Mouse (Mus musculus) gastrocnemius, adult 2 months (tissue): Measurements from ENCODE around the gene Eef1a1. TPM values are rescaled to one million over a fixed set of nuclear protein-coding genes. Genes with fewer than 3 reads are reported as not detected.

ENCODE experiments used
- DNase-seq: peaks from one replicate; pipeline ENCODE4 v3.0.0; 2022
- H3K27ac ChIP-seq: fragments of 200-600 bp; 2 replicates; pipeline ENCODE4 v1.8.1; 2022; ENCODE audit warnings: mild to moderate bottlenecking
- H3K4me3 ChIP-seq: fragments of 200-600 bp; 2 replicates; pipeline ENCODE4 v1.8.1; 2022; ENCODE audit warnings: mild to moderate bottlenecking, moderate library complexity
- CTCF ChIP-seq: fragments of 200-600 bp; IDR thresholded peaks from 2 replicates; pipeline ENCODE4 v1.8.1; 2022; ENCODE audit warnings: antibody characterized with exemption, mild to moderate bottlenecking, moderate library complexity
- intact Hi-C: fragments of 180-260 bp; cut with DNase I; formaldehyde crosslinking; loops from one replicate; pipeline ENCODE4 v1.15.1; 2025
- total RNA-seq, 2 experiments: library from RNA; stranded (reverse); gene quantifications; 2 replicates each; pipeline ENCODE4 v1.2.3; 2021

The Eef1a1 gene
- total RNA-seq, 2 experiments from 2014 or later: 390 to 557 TPM

DNA sequence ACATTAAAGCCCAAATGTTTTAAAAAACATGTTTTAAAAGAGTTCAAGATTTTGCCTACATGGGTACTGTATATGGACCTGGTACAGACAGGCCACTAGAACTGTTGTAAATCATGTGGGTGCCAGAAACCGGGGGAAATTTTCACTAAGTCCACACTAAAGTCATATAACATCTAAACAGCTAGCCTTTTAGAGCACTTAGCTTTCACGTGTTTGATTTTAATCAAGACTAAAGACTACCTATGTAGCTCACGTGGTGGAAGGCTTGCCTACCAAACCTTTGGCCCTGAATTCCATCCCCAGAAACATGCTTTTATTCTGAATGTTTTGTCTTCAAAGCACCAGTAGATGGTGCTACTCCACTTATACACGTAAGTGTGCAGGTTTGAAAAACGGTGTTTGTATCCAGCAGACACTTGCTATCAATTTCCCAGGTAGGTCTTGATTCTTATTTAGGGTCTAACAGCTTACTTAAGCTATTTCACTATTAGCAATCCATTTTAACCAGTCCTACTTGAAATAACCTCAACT, 11.9 kb downstream of the Eef1a1 start:
- TF ChIP-seq CTCF: peak; percentile 70
- H3K27ac ChIP-seq: no peak overlapping the region
- H3K4me3 ChIP-seq: no peak overlapping the region
- DNase-seq: no peak
- intact Hi-C loops: loop anchor here (2.0 kb wide), 2 partner anchors 50 to 76 kb away; no protein-coding TSS in a partner anchor

- no peak for DNase-seq
- H3K4me3 ChIP-seq: no peak overlapping the region
- H3K27ac ChIP-seq: no peak overlapping the region
- intact Hi-C loops: loop anchor here (2.0 kb wide), 2 partner anchors 50 to 76 kb away; no protein-coding TSS in a partner anchor
- no peak for TF ChIP-seq CTCF
Observed at GRCm38 (mm10) chr9:78476531-78477020, 12.4 kb downstream of the Eef1a1 start.

- intact Hi-C loops: loop anchor here (2.0 kb wide), 2 partner anchors 51 to 77 kb away; no protein-coding TSS in a partner anchor
- H3K27ac ChIP-seq: no peak overlapping the region
- no peak for DNase-seq
Observed at GRCm38 (mm10) chr9:78475873-78476272, 13.1 kb downstream of the Eef1a1 start.

DNA sequence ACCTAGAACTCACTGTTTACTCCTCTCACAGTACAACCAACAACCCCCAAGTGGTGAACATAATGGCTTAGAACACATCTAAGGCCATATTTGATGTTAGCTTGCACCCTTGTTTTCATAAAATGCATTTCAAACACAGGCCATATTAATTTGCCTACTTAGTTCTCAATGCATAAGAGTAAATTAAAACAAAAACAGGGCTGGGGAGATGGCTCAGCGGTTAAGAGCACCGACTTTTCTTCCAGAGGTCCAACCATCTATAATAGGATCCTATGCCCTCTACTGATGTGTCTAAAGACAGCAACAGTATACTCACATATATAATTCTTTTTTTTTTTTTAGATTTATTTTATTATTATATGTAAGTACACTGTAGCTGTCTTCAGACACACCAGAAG, 13.6 kb downstream of the Eef1a1 start:
- Histone ChIP-seq H3K27ac (no peak overlapping the region), H3K4me3 (no peak overlapping the region)
- TF ChIP-seq CTCF: no peak
- intact Hi-C loops: no loop called here
- DNase-seq: no peak

More at GRCm38 (mm10) chr9:78475873-78476272, 13.1 kb downstream of the Eef1a1 start:
- no peak overlapping the region for H3K4me3 ChIP-seq
- TF ChIP-seq CTCF: no peak

DNA sequence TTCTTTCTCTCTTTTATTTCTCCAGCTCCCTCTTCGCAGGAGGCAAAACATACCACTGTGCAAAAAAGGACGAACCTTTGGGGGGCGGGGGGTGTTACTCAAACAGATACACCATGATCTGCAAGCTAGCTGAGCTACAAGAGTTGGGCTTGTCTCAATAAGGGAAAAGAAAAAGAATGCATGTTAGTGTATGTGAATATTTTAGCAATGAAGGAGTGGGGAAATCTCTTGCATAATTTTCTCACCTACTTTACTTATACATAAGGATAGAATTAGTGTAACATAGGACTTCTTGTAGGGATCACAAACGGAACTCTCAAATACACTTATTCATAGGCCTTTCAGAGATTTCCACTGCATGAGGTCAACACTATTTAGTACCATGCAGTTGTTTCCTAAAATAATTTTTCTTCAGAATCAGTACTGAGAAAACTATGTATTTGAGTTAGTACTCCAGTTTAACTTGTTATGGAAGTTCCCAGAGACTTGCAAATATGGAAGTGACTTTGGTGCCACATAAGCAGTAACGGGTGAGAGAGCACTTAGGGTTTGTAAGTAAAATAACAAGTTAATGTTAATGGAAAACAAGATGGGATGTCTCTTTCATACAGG, 14.1 kb downstream of the Eef1a1 start:
- intact Hi-C loops: no loop called here
- Histone ChIP-seq H3K27ac (no peak overlapping the region), H3K4me3 (no peak overlapping the region)
- no peak for TF ChIP-seq CTCF
- DNase-seq: no peak

GRCm38 (mm10) chr9:78474270-78474669, 14.7 kb downstream of the Eef1a1 start:
- no peak for DNase-seq
- H3K4me3 ChIP-seq: no peak overlapping the region
- H3K27ac ChIP-seq: no peak overlapping the region
- TF ChIP-seq CTCF: no peak
- intact Hi-C loops: no loop called here

DNA sequence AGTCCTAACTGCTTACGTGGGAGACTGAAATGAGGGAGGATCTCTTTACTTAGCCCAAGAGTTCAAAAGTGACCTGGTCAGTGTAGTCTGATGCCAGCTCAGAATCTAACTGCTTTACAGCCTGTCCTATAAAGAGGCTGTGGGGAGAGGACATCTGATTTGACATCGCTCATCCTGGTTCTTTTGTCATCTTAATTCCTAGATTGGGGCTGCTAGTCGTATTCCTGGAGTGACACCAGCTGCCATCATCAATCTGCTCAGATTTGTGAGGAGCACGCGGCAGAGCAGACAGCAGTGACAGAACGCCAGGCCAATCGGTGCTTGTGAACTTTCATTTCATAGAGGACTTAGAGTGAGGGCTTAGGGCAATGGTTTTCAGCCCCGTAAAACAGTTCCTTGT, 15.4 kb downstream of the Eef1a1 start:
- no peak overlapping the region for H3K4me3 ChIP-seq
- DNase-seq: no peak
- H3K27ac ChIP-seq: no peak overlapping the region
- no peak for TF ChIP-seq CTCF
- intact Hi-C loops: no loop called here

- H3K4me3 ChIP-seq: no peak overlapping the region
- no peak for DNase-seq
- intact Hi-C loops: no loop called here
- TF ChIP-seq CTCF: no peak
- H3K27ac ChIP-seq: no peak overlapping the region
Observed at GRCm38 (mm10) chr9:78465725-78466124, 23.2 kb downstream of the Eef1a1 start.

DNA sequence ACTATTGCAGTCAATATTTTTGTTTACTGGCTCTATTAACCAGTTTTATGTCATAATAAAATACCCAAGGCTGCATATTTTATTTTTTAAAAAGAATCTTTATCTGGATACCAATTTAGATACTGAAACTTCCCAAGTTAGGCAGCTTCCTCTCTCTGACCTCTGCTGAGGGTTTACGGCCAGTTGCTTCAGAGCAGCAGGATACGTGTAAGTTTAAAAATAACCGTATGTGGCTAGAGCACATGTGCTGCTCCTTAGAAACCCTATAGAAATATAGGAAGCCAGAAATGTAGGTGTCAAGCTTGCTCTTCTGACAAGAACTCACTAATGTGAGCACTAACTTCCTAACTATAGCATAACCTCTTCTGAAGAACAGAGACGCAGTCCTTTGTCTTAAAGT, 25.6 kb downstream of the Eef1a1 start:
- intact Hi-C loops: no loop called here
- DNase-seq: no peak
- Histone ChIP-seq H3K27ac (no peak overlapping the region), H3K4me3 (no peak overlapping the region)
- no peak for TF ChIP-seq CTCF

DNA sequence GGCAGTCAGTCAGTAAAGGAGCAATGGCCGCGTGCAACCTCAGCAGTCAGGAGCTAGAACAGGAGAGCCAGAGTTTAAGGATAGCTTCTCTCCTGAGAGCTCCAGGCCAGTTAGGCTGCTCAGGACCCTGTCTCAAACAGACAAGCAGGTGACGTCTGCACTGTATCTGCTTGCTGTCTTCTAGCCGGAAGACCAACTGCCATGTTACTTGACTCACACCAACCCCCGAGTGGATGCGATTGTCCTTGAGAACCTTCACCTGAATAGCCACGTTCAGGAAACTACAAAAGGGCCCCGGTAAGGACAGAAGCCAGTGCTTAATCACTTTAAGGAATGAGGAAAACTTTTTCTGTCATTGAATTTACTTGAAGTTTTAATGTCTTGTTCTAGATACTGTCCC, 31.9 kb downstream of the Eef1a1 start:
- H3K27ac ChIP-seq: no peak overlapping the region
- no peak overlapping the region for H3K4me3 ChIP-seq
- no peak for DNase-seq
- TF ChIP-seq CTCF: no peak
- intact Hi-C loops: no loop called here

DNA sequence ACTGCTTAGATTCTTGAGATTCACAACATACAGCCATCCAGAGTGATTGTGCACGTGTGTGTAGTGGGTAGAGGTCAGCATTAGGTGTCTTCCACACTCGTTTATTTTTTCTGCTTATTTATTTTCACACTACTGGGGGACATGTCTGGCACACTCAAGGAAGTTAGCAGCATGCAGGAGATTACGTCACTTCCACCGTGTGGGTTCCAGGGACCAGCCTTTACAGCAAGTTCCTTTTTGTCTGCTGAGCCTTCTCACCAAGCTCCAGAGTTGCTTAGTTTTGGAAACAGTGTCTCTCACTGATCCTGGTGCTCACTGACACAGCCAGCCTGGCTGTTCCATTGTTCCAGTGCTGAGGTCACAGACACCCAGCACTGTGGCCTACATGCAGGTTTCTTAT, 37.6 kb downstream of the Eef1a1 start:
- no peak overlapping the region for H3K27ac ChIP-seq
- DNase-seq: peak; percentile 23
- H3K4me3 ChIP-seq: no peak overlapping the region
- no peak for TF ChIP-seq CTCF
- intact Hi-C loops: no loop called here

DNA sequence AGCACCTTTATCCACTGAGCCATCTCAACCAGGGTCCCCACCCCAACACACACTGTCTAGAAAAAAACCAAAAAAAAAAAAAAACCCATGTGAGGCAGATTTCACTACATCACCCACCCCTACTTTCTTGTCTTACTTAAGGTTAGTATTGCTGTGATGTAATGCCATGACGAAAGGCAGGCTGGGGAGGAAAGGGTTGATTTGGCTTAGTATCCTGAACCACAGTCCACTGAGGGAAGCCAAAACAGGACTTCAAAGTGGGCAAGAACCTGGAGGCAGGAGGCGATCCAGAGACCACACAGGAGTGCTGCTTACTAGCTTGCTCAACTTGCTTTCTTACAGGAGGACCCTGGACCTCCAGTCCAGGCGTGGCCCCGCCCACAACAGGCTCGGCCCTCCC, 38.5 kb downstream of the Eef1a1 start:
- no peak for TF ChIP-seq CTCF
- Histone ChIP-seq H3K4me3 (no peak overlapping the region), H3K27ac (no peak overlapping the region)
- intact Hi-C loops: no loop called here
- no peak for DNase-seq

GRCm38 (mm10) chr9:78447973-78448873, 40.7 kb downstream of the Eef1a1 start, which contains the start of the genes Mto1 and Gm17324:
TSS of gene Mto1 (plus strand) at chr9:78448208.
TSS of gene Gm17324 (minus strand) at chr9:78448786.
- no peak for TF ChIP-seq CTCF
- peak; percentile 93 for DNase-seq
- Histone ChIP-seq H3K4me3 (peak within 1 kb of the TSS; percentile 96), H3K27ac (peak within 1 kb of the TSS; percentile 98)
- intact Hi-C loops: loop anchor here (10.0 kb wide), 1 partner anchor 533 kb away; the partner anchor contains the start of gene Elovl5
